Mouse (Mus musculus) kidney, adult 2 months (tissue): ENCODE measurements around the gene Sprr2f.

Experiments used
- CTCF ChIP-seq: fragments of 200-500 bp; conservative IDR thresholded peaks from 2 replicates; pipeline ENCODE4 v1.5.1; 2011; ENCODE audit warnings: low read depth, mild to moderate bottlenecking, control low read depth, low read length, moderate library complexity, mixed read lengths; ENCODE audit not compliant: insufficient read depth, insufficient read length
- POLR2A ChIP-seq: fragments of 200-500 bp; IDR thresholded peaks from one replicate; pipeline ENCODE4 v1.6.1; 2011; ENCODE audit warnings: low read depth, low read length, control low read depth

DNA sequence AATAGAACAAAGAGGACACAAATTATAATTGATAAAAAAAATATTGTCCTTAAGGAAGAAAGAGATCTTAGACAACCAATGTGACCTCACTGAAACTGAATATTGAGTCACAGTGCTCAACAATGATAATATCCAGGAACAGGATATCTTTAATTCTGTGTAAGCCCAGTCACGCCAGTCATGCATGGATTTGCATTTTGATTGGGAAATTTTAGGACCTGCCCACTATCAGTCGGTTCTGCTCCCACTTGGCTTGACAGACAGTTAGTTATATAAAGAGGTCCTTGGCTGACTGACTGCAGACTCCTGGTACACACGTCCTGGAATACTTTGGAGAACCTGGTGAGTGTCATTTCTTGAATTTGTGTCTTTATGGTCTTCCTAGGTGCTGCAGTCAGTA lies at the start of gene Sprr2f:
- TF ChIP-seq CTCF (no peak), POLR2A (no peak)
